Mouse (Mus musculus) left cerebral cortex, adult 11 months (tissue): ENCODE measurements around the gene Nop2.

Experiments used
- DNase-seq: peaks from one replicate; pipeline ENCODE4 v3.0.0; 2022; ENCODE audit warnings: low spot score

The Nop2 gene

GRCm38 (mm10) chr6:125110927-125111326 is 20.8 kb upstream of the Nop2 start:
- no peak for DNase-seq

DNA sequence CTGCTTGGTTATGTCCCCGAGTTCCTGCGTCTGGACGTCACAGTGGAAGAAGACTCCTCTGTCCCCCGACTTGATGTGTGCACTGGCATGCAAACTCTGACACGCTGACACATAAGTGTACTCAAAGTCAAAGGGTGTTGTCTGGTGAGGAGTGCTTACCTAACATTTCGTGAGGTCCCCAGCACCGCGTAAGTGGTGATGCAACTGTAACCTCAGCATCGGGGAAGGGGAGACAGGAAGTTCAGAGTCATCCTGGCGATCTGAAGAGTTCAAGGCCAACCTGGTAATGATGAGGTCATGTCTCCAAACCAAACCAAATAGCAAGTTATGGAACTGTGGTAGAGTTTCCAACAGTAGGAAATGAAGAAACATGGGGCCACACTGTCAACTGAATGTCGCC is 19.2 kb upstream of the Nop2 start:
- no peak for DNase-seq

GRCm38 (mm10) chr6:125119387-125119786 is 12.3 kb upstream of the Nop2 start:
- no peak for DNase-seq

DNA sequence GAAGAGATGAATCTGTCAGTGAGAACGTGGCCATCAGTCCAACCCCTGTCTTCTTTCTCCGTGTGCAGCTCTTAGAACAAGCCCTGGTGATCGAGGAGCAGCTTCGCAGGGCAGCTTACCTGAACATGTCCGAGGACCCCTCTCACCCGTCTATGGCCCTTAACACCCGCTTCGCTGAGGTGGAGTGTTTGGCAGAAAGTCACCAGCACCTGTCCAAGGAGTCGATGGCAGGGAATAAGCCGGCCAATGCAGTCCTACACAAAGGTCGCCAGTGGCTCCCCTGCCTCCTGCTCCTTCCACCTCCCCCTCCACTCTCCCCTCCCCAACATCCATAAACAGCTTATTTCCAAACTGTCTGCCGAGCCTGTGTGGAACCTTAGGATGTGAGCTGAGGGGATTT is 3.0 kb upstream of the Nop2 start:
- no peak for DNase-seq

DNA sequence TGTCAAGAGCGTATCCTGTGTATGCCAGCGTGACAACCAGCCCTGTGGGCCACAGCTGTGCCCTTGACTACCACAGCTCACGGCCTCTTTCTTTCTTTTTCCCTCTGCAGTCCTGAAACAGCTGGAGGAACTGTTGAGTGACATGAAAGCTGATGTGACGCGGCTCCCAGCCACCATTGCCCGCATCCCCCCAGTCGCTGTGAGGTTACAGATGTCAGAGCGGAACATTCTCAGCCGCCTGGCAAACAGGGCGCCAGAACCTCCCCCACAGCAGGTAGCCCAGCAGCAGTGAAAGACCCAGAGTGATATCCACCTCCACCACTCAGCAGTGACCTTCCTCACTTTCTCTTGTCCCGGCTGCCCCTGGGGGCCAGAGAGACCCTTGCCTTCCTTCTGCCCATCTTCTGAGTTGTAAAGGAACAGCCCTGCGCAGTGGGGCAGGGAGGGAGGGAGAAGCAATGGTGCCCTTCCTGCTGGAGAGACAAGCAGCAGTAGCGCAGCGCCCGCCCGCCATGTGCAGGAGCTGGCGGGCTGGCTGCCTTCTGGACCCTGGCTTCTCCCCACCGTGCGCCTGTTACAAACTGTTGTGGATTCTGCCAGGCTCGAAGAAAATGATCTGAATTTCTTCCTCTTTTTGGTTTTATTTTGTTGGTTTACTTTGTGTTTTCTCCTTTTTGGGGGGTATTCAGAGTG is 1.9 kb upstream of the Nop2 start:
- DNase-seq: no peak

GRCm38 (mm10) chr6:125132470-125132869 is 761 bp downstream of the Nop2 start:
- DNase-seq: no peak

DNA sequence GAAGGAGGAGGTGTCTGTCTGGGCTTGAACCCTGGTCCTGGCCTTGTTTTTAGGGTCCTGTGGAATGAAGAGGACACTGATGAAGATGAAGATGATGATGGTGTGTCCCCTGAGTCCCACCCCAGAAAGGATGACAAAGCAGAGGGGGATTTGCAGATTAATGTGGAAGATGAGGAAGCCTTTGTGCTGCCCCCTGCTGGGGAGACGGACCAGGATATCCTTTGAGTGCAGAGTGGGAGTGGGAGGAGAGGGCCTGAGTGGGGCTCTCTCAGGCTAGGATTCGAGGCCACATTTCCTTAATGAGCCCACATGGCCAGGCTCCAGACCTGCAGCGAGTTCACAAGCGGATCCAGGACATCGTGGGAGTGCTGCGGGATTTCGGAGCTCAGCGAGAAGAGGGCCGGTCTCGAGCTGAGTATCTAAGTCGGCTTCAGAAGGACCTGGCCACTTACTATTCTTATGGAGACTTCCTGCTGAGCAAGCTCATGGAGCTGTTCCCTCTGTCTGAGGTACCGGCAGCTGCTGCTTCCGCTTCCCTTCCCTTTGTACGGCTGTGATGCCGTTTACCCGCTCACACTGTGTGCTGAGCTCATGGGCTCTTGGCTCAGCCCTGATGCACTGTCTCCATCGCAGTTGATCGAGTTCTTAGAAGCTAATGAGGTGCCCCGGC is 5.4 kb downstream of the Nop2 start:
- no peak for DNase-seq

- DNase-seq: no peak
These were observed 8.0 kb downstream of the Nop2 start for GRCm38 (mm10) chr6:125139747-125140146.

DNA sequence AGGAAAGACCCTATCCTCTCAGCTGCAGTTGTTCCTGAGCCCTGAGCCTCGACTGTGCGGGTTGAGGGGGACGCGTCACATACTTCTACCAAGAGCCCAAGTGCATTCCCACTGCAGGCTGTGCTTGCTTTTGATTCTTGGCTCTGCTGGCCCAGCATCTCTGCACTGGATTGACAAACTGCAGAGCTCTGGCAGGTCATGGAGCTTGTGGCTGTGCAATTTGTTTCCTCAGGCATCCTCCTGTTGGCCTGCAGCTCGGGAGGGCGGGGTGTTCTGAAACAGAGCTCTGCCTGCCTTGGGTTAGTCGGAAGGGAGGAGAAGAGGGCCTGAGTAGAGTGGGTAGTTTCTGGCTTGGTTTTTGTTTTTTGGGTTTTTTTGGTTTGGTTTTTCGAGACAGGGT is 10.7 kb downstream of the Nop2 start:
- no peak for DNase-seq

- DNase-seq: no peak
These were observed 11.4 kb downstream of the Nop2 start for GRCm38 (mm10) chr6:125143128-125143527.

DNA sequence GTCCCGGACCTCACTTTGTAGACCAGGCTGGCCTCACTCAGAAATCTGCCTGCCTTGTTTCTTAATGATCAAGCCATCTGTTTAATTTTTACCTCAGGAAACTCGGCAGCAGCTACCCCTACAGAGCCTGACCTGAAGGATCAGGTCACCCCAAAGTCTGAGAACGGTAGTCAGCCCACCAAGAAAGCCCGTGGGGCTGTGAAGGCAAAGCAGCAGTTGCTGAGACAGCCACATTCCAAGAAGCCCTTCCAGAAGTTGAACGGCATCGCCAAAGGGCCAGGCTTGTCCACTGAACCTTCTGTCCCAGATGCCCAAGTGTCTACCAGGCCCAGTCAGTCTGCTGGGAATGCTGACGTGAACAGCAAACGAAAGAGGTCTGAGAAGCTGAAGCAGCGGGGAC is 12.2 kb downstream of the Nop2 start:
- DNase-seq: no peak

DNA sequence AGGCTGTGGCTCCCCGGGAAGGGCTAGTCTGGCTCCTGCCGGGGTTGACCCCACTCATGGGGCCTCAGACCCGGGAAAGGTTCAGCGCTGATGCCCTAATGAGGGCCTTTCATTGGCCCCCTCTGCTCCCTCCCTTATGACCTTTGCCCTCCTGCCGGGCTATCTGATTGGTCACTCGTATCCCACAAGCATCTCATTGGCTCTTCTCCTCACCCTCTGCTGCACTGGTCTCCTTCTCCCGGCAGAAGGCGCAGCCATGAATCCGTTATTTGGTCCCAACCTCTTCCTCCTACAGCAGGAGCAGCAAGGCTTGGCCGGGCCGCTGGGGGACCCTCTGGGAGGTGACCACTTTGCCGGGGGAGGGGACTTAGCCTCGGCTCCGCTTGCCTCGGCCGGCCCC is 13.3 kb downstream of the Nop2 start, which contains the start of gene Iffo1:
Gene Iffo1 (plus strand): TSS at position 241 of the 400 bp plus-strand sequence.
- peak; percentile 95 for DNase-seq

DNA sequence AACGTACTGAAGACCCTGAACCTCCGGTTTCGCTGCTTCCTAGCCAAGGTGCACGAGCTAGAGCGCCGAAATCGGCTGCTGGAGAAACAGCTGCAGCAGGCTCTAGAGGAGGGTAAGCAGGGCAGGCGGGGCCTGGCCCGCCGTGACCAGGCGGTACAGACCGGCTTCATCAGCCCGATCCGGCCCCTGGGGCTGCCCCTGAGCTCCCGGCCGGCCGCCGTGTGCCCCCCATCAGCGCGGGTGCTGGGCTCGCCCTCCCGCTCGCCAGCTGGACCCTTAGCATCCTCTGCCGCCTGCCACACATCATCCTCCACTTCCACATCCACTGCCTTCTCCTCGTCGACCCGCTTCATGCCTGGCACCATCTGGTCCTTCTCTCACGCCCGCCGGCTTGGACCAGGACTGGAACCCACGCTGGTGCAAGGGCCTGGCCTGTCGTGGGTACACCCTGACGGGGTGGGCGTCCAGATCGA is 13.8 kb downstream of the Nop2 start:
- no peak for DNase-seq

GRCm38 (mm10) chr6:125146148-125146547 is 14.4 kb downstream of the Nop2 start:
- no peak for DNase-seq

DNA sequence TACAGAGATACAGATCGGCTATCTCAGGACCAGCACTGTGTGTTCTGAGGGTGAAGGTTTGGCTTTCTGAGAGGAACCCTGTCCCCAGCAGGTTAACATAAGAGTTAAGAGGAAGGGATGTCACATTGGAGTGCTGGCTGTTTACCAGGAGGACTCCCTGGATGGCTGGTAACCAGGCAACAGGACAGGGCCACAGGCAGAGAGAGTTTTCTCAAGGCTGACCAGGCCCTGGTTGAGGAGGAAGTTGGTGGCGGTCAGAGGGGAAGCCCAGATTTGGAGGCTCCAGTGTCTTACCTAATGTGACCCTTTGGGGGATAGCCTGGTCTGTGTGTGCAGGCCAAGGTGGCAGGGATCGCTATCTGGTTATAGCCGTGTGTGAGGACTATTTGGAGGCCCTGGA is 15.1 kb downstream of the Nop2 start:
- DNase-seq: no peak

DNA sequence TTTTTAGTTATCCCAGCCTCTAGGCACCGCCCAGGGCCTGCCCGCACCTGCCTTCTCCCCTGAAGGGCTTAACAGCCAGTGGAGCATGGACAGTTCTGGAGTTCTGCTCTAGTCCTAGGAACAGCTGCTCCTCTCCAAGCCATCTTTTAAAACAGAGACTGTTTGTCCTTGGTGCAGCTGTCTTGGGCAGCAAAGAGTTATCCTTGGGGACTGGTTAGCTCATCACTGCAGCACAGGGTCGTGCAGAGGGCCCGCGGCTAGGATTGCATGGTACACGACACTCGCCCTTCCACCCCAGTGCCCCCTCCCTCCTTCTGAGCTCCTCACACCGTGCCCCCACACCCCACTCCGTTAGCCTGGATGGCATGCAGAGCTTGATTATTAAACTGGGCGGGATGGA is 15.6 kb downstream of the Nop2 start:
- DNase-seq: no peak

- no peak for DNase-seq
These were observed 16.7 kb downstream of the Nop2 start for GRCm38 (mm10) chr6:125148251-125148925.

DNA sequence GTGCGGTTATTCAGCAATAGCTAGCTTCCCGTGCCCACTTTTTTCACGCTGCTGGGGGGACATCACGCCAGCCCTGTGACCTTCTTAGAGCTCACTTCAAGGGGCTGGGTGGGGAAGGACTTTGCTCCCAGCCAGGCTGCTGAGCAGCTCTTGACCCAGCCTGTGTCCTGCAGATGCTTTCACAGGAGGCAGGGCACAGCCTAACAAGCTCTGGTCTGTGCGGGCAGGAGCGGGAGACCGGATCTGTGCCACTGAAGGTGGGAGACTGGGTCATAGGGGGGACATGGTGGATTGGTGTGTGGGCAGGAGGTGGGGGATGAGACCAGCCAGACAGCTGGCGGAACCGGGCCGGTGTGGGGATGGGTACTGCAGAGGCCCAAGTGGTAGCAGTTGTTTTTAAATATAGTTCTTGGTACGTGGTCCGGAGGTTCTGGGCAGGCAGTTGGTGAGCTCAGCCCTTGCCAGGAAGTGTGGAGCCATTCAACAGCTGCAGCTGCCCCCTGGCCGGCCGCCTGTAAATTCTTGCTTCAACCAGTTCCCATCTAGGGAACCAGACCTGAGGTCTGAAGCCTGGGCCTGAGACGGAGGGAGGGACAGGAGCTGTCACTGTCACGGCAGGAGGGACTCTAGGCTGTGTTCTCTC is 17.3 kb downstream of the Nop2 start:
- no peak for DNase-seq

GRCm38 (mm10) chr6:125149569-125149950 is 17.9 kb downstream of the Nop2 start:
- DNase-seq: no peak

GRCm38 (mm10) chr6:125152212-125153017 is 20.7 kb downstream of the Nop2 start:
- no peak for DNase-seq

GRCm38 (mm10) chr6:125153018-125153389 is 21.3 kb downstream of the Nop2 start:
- no peak for DNase-seq

GRCm38 (mm10) chr6:125153682-125154081 is 22.0 kb downstream of the Nop2 start:
- DNase-seq: no peak
